Mouse (Mus musculus) liver, embryonic 14.5 days (tissue): Measurements from ENCODE around the gene Gm45015. TPM values are rescaled to one million over a fixed set of nuclear protein-coding genes. Genes with fewer than 3 reads are reported as not detected.

Source experiments
- ATAC-seq: fragments of 200-750 bp; cut with Nextera tagmentation; 2 replicates; pipeline ENCODE4 v1.8.0; 2017; ENCODE audit warnings: moderate number of reproducible peaks, mild to moderate bottlenecking, moderate library complexity; ENCODE audit not compliant: insufficient read depth
- DNase-seq, 3 experiments: peaks; one replicate each; pipeline ENCODE4 v3.0.0-alpha.2; 2012 to 2013; ENCODE audit warnings: low read depth in 3 of 3, low spot score in 3 of 3
- H3K27ac ChIP-seq: fragments of 300-500 bp; sonication (generic); 2 replicates; pipeline ENCODE4 v1.5.1; 2014; ENCODE audit warnings: moderate library complexity, mild to moderate bottlenecking, control low read depth, inconsistent platforms
- H3K27me3 ChIP-seq: fragments of 300-500 bp; sonication (generic); 2 replicates; pipeline ENCODE4 v1.6.1; 2014; ENCODE audit warnings: mild to moderate bottlenecking, low read length, moderate library complexity; ENCODE audit not compliant: control insufficient read depth, insufficient read depth
- H3K36me3 ChIP-seq: fragments of 300-500 bp; sonication (generic); replicated peaks from 2 replicates; pipeline ENCODE4 v1.6.1; 2014; ENCODE audit warnings: low read depth; ENCODE audit not compliant: control insufficient read depth, insufficient read depth
- H3K4me1 ChIP-seq, 2 experiments: fragments of 200-500 bp in 1 of 2; fragments of 300-500 bp in 1 of 2; sonication (generic) in 1 of 2; replicated peaks; 2 replicates each; pipeline ENCODE4 v1.6.1; 2012 to 2014; ENCODE audit warnings: antibody characterized with exemption in 1 of 2, inconsistent platforms in 1 of 2, low read length in 1 of 2; ENCODE audit not compliant: control insufficient read depth in 2 of 2, insufficient read depth in 2 of 2
- H3K4me2 ChIP-seq: fragments of 300-500 bp; sonication (generic); 2 replicates; pipeline ENCODE4 v1.6.1; 2014; ENCODE audit warnings: low read depth, mild to moderate bottlenecking, control low read depth, moderate library complexity
- H3K4me3 ChIP-seq, 2 experiments: fragments of 200-500 bp in 1 of 2; fragments of 300-500 bp in 1 of 2; sonication (generic) in 1 of 2; 2 replicates each; pipeline ENCODE4 v1.5.1; 2012 to 2014; ENCODE audit warnings: low read depth in 2 of 2, low read length in 2 of 2, mild to moderate bottlenecking in 2 of 2, control low read depth in 1 of 2, inconsistent platforms in 1 of 2, moderate library complexity in 1 of 2; ENCODE audit not compliant: insufficient read depth in 1 of 2
- H3K9ac ChIP-seq: fragments of 300-500 bp; sonication (generic); replicated peaks from 2 replicates; pipeline ENCODE4 v1.6.1; 2014; ENCODE audit warnings: mild to moderate bottlenecking, control low read depth, moderate library complexity
- H3K9me3 ChIP-seq: fragments of 300-500 bp; sonication (generic); 2 replicates; pipeline ENCODE4 v1.6.1; 2016; ENCODE audit warnings: low read length, mixed read lengths; ENCODE audit not compliant: control insufficient read depth
- CTCF ChIP-seq: IDR thresholded peaks from 2 replicates; pipeline ENCODE4 v1.5.1; 2016; ENCODE audit warnings: antibody characterized with exemption, low read depth, control low read depth
- EP300 ChIP-seq: IDR thresholded peaks from 2 replicates; pipeline ENCODE4 v1.6.1; 2016; ENCODE audit warnings: antibody characterized with exemption, low read depth
- WGBS: fragments of 180-500 bp; shearing (Covaris S2); extraction: QIAGEN DNeasy Blood & Tissue Kit; methylation state at CpG from one replicate; pipeline ENCODE4 v1.1.7; 2014; ENCODE audit not compliant: insufficient replicate concordance; 5-methylcytosine and 5-hydroxymethylcytosine counted together
- polyA plus RNA-seq, 2 experiments: library from polyadenylated mRNA; depleted of rRNA in 1 of 2; stranded (reverse) in 1 of 2; unstranded in 1 of 2; fragments of >200 nt; fragmentation: Nextera tagmentation in 1 of 2; extraction: Ambion mirVana in 1 of 2; gene quantifications; 2 replicates each; pipeline versions ENCODE4 v1.2.1 to v1.2.3; 2012 to 2014

Gene Gm45015
- polyA plus RNA-seq (2012; rRNA removed) (not detected in 2 replicates), polyA plus RNA-seq (2014; fragmentation: Nextera tagmentation; extraction: Ambion mirVana) (not detected in 2 replicates)

- 59% methylated on average over 4 of the region's 4 CpGs for WGBS
- Histone ChIP-seq H3K36me3 (no peaks in the 10 kb centered on the region), H3K27me3 (no peaks in the 10 kb centered on the region; the same call in 1 of the 2 replicates), H3K4me3 (no peak within 1 kb of the TSS), H3K9ac (no peak within 1 kb of the TSS), H3K4me2 (no peak within 1 kb of the TSS), H3K4me1 (peaks cover 0 to 2% of the 10 kb centered on the region in 2 experiments; a peak in 1 of 4 replicates), H3K27ac (no peak within 1 kb of the TSS), H3K9me3 (no peaks in the 10 kb centered on the region)
- DNase-seq = no peak
- no peak for ATAC-seq
- no peak for TF ChIP-seq CTCF
- TF ChIP-seq EP300 = no peak
These were observed at the start of gene Gm45015 for GRCm38 (mm10) chrX:73336740-73337139. Gene Gm45015 (minus strand): TSS chrX:73336840.

- Histone ChIP-seq H3K4me1 (no peaks in the 10 kb centered on the region), H3K27ac (no peak overlapping the region), H3K9me3 (no peaks in the 10 kb centered on the region), H3K36me3 (no peaks in the 10 kb centered on the region), H3K27me3 (no peaks in the 10 kb centered on the region), H3K9ac (no peak overlapping the region), H3K4me2 (no peak overlapping the region), H3K4me3 (no peak overlapping the region)
- no peak for DNase-seq
- 8% methylated on average over 1 of the region's 1 CpGs for WGBS
- ATAC-seq = no peak
- TF ChIP-seq EP300 (no peak), CTCF (no peak)
These were observed 48.3 kb upstream of the Gm45015 start for GRCm38 (mm10) chrX:73384924-73385323.

- ATAC-seq = no peak
These were observed 47.8 kb upstream of the Gm45015 start for GRCm38 (mm10) chrX:73384419-73384818.

GRCm38 (mm10) chrX:73363291-73363690, 26.7 kb upstream of the Gm45015 start:
- TF ChIP-seq EP300 = no peak
- no peak for TF ChIP-seq CTCF
- Histone ChIP-seq H3K4me1 (no peaks in the 10 kb centered on the region), H3K4me3 (no peak overlapping the region), H3K27me3 (no peaks in the 10 kb centered on the region), H3K9me3 (no peaks in the 10 kb centered on the region), H3K27ac (no peak overlapping the region), H3K4me2 (no peak overlapping the region), H3K9ac (no peak overlapping the region), H3K36me3 (no peaks in the 10 kb centered on the region)
- ATAC-seq (no peak), DNase-seq (no peak)

More at GRCm38 (mm10) chrX:73384419-73384818, 47.8 kb upstream of the Gm45015 start:
- Histone ChIP-seq H3K9ac (no peak overlapping the region), H3K4me3 (no peak overlapping the region), H3K4me1 (no peaks in the 10 kb centered on the region), H3K27me3 (no peaks in the 10 kb centered on the region), H3K4me2 (no peak overlapping the region), H3K9me3 (no peaks in the 10 kb centered on the region), H3K36me3 (no peaks in the 10 kb centered on the region), H3K27ac (no peak overlapping the region)
- no peak for TF ChIP-seq EP300
- TF ChIP-seq CTCF = no peak
- WGBS = 51% methylated on average over 6 of the region's 6 CpGs
- DNase-seq = no peak

- no peak for TF ChIP-seq CTCF
- no peak for TF ChIP-seq EP300
- Histone ChIP-seq H3K36me3 (no peaks in the 10 kb centered on the region; the same call in 1 of the 2 replicates), H3K9ac (no peak overlapping the region), H3K27ac (no peak overlapping the region), H3K4me2 (no peak overlapping the region), H3K4me3 (no peak overlapping the region), H3K4me1 (no peaks in the 10 kb centered on the region), H3K27me3 (no peaks in the 10 kb centered on the region), H3K9me3 (no peaks in the 10 kb centered on the region)
- ATAC-seq (no peak), DNase-seq (no peak)
- WGBS = 70% methylated on average over 1 of the region's 1 CpGs
These were observed 20.1 kb upstream of the Gm45015 start for GRCm38 (mm10) chrX:73356719-73357118.
